Mouse (Mus musculus) cortical plate, adult 2 months (tissue): ENCODE measurements around the gene Gm14597. TPM values are rescaled to one million over a fixed set of nuclear protein-coding genes. Genes with fewer than 3 reads are reported as not detected.
"Not testable (repeated sequence)": the region's sequence is repeated elsewhere in the genome, so short reads cannot be mapped to it uniquely, and the experiment has no call there.

Experiments
- H3K27ac ChIP-seq: fragments of 200-500 bp; 2 replicates; pipeline ENCODE4 v1.5.1; 2012; ENCODE audit warnings: low read length, control low read depth, inconsistent platforms; ENCODE audit not compliant: insufficient read depth
- H3K4me1 ChIP-seq: fragments of 200-500 bp; 2 replicates; pipeline ENCODE4 v1.6.1; 2011; ENCODE audit warnings: low read length; ENCODE audit not compliant: control insufficient read depth, insufficient read depth
- H3K4me3 ChIP-seq: fragments of 200-500 bp; 2 replicates; pipeline ENCODE4 v1.5.1; 2011; ENCODE audit warnings: mild to moderate bottlenecking, low read length, control low read depth; ENCODE audit not compliant: insufficient read depth
- CTCF ChIP-seq: fragments of 200-500 bp; IDR thresholded peaks from 2 replicates; pipeline ENCODE4 v1.5.1; 2011; ENCODE audit warnings: mild to moderate bottlenecking, control low read depth, low read length; ENCODE audit not compliant: insufficient read depth; ENCODE audit errors: extremely low read depth
- POLR2A ChIP-seq: fragments of 200-500 bp; IDR thresholded peaks from 2 replicates; pipeline ENCODE4 v1.6.1; 2011; ENCODE audit warnings: mild to moderate bottlenecking, low read length, control low read depth; ENCODE audit not compliant: insufficient read depth; ENCODE audit errors: extremely low read depth
- polyA plus RNA-seq: library from polyadenylated mRNA; depleted of rRNA; stranded (reverse); fragments of >200 nt; gene quantifications from 2 replicates; pipeline ENCODE4 v1.2.3, GENCODE M21; 2012; rRNA removed

Gm14597 gene
- 0.23 TPM in 1 of 2 replicates, not detected in the other for polyA plus RNA-seq

GRCm38 (mm10) chrX:53608879-53609278 is at the start of gene Gm14597:
Gene Gm14597, minus strand, starts transcription at chrX:53608979.
- H3K4me1 ChIP-seq, result not testable (repeated sequence)
- H3K4me3 ChIP-seq, result peak within 1 kb of the TSS; percentile 99
- peak within 1 kb of the TSS; percentile 99 for H3K27ac ChIP-seq

- H3K27ac ChIP-seq, result not testable (repeated sequence)
These were observed 44.1 kb upstream of the Gm14597 start for GRCm38 (mm10) chrX:53652917-53653316.

GRCm38 (mm10) chrX:53645885-53646284 is 37.1 kb upstream of the Gm14597 start:
- H3K27ac ChIP-seq, result no peak overlapping the region
- H3K4me3 ChIP-seq, result no peak overlapping the region
- TF ChIP-seq CTCF, result no peak
- H3K4me1 ChIP-seq, result no peaks in the 10 kb centered on the region

More at GRCm38 (mm10) chrX:53652917-53653316, 44.1 kb upstream of the Gm14597 start:
- not testable (repeated sequence) for H3K4me3 ChIP-seq, H3K4me1 ChIP-seq

GRCm38 (mm10) chrX:53642980-53643961 is 34.5 kb upstream of the Gm14597 start, which contains the start of gene Rtl8a:
Gene Rtl8a, minus strand, starts transcription at chrX:53643682.
- not testable (repeated sequence) for H3K4me1 ChIP-seq
- Histone ChIP-seq H3K27ac (peak within 1 kb of the TSS; percentile 71), H3K4me3 (peak within 1 kb of the TSS; percentile 21; the same call in 1 of the 2 replicates)
- TF ChIP-seq POLR2A, result peak; percentile 51; the same call in 1 of the 2 replicates

- not testable (repeated sequence) for H3K27ac ChIP-seq, H3K4me1 ChIP-seq, H3K4me3 ChIP-seq
These were observed 33.8 kb upstream of the Gm14597 start for GRCm38 (mm10) chrX:53642604-53642979.

- not testable (repeated sequence) for H3K27ac ChIP-seq, H3K4me3 ChIP-seq, H3K4me1 ChIP-seq
These were observed 29.3 kb upstream of the Gm14597 start for GRCm38 (mm10) chrX:53638107-53638506.

GRCm38 (mm10) chrX:53611395-53611794 is 2.6 kb upstream of the Gm14597 start:
- H3K4me1 ChIP-seq, H3K27ac ChIP-seq, H3K4me3 ChIP-seq: not testable (repeated sequence)

- no peak for TF ChIP-seq POLR2A
- peak; percentile 45; the same call in 1 of the 2 replicates for TF ChIP-seq CTCF
- Histone ChIP-seq H3K4me1 (no peaks in the 10 kb centered on the region), H3K27ac (no peak overlapping the region), H3K4me3 (no peak overlapping the region)
These were observed 1.8 kb upstream of the Gm14597 start for GRCm38 (mm10) chrX:53610571-53610970.

GRCm38 (mm10) chrX:53608122-53608813 is 511 bp downstream of the Gm14597 start:
- Histone ChIP-seq H3K4me3 (peak overlapping the region; percentile 99), H3K27ac (peak overlapping the region; percentile 99), H3K4me1 (no peaks in the 10 kb centered on the region)
- peak; percentile 38; the same call in 1 of the 2 replicates for TF ChIP-seq POLR2A
- no peak for TF ChIP-seq CTCF

- H3K4me1 ChIP-seq, result no peaks in the 10 kb centered on the region
- H3K27ac ChIP-seq, result peak within 1 kb of the TSS; percentile 99
- TF ChIP-seq CTCF (no peak), POLR2A (peak; percentile 67)
- peak within 1 kb of the TSS; percentile 99 for H3K4me3 ChIP-seq
These were observed 1.3 kb downstream of the Gm14597 start, which contains the start of gene Rtl8c for GRCm38 (mm10) chrX:53607242-53608121. Gene Rtl8c, plus strand, starts transcription at chrX:53608032.

- H3K27ac ChIP-seq, H3K4me1 ChIP-seq, H3K4me3 ChIP-seq: not testable (repeated sequence)
These were observed 2.6 kb downstream of the Gm14597 start for GRCm38 (mm10) chrX:53606176-53606575.

GRCm38 (mm10) chrX:53599993-53600392 is 8.8 kb downstream of the Gm14597 start:
- not testable (repeated sequence) for H3K4me1 ChIP-seq, H3K27ac ChIP-seq, H3K4me3 ChIP-seq

- H3K4me3 ChIP-seq, H3K27ac ChIP-seq, H3K4me1 ChIP-seq: not testable (repeated sequence)
These were observed 25.4 kb downstream of the Gm14597 start for GRCm38 (mm10) chrX:53583404-53583803.

GRCm38 (mm10) chrX:53581407-53581806 is 27.4 kb downstream of the Gm14597 start:
- not testable (repeated sequence) for H3K4me1 ChIP-seq, H3K4me3 ChIP-seq, H3K27ac ChIP-seq
